Mouse (Mus musculus) stomach, postnatal 0 days (tissue): ENCODE results near the gene A730071L15Rik. TPM values are rescaled to one million over a fixed set of nuclear protein-coding genes. Genes with fewer than 3 reads are reported as not detected.

Experiments
- ATAC-seq: fragments of 200-750 bp; cut with Nextera tagmentation; 2 replicates; pipeline ENCODE4 v1.8.0; 2017; ENCODE audit not compliant: low FRiP score, low TSS enrichment
- DNase-seq: peaks from one replicate; pipeline ENCODE4 v3.0.0-alpha.2; 2016; ENCODE audit warnings: low spot score
- H3K27ac ChIP-seq: fragments of 300-500 bp; sonication (generic); replicated peaks from 2 replicates; pipeline ENCODE4 v1.5.1; 2014; ENCODE audit warnings: mild to moderate bottlenecking, control low read depth
- H3K27me3 ChIP-seq: fragments of 300-500 bp; sonication (generic); 2 replicates; pipeline ENCODE4 v1.6.1; 2014; ENCODE audit warnings: low read length; ENCODE audit not compliant: control insufficient read depth, insufficient read depth
- H3K36me3 ChIP-seq: fragments of 300-500 bp; sonication (generic); 2 replicates; pipeline ENCODE4 v1.6.1; 2014; ENCODE audit warnings: low read length, mixed read lengths; ENCODE audit not compliant: control insufficient read depth, insufficient read depth
- H3K4me1 ChIP-seq: fragments of 300-500 bp; sonication (generic); replicated peaks from 2 replicates; pipeline ENCODE4 v1.6.1; 2014; ENCODE audit warnings: antibody characterized with exemption; ENCODE audit not compliant: control insufficient read depth, insufficient read depth
- H3K4me2 ChIP-seq: fragments of 300-500 bp; sonication (generic); replicated peaks from 2 replicates; pipeline ENCODE4 v1.6.1; 2014; ENCODE audit warnings: low read depth, mild to moderate bottlenecking, control low read depth, moderate library complexity
- H3K4me3 ChIP-seq: fragments of 300-500 bp; sonication (generic); 2 replicates; pipeline ENCODE4 v1.5.1; 2014; ENCODE audit warnings: low read depth, low read length, control low read depth
- H3K9ac ChIP-seq: fragments of 300-500 bp; sonication (generic); 2 replicates; pipeline ENCODE4 v1.6.1; 2014; ENCODE audit warnings: mild to moderate bottlenecking, low read length, control low read depth, mixed read lengths
- H3K9me3 ChIP-seq: fragments of 300-500 bp; sonication (generic); 2 replicates; pipeline ENCODE4 v1.6.1; 2016; ENCODE audit warnings: low read length; ENCODE audit not compliant: control insufficient read depth
- CTCF ChIP-seq: IDR thresholded peaks from 2 replicates; pipeline ENCODE4 v1.5.1; 2016; ENCODE audit warnings: antibody characterized with exemption, low read depth, mild to moderate bottlenecking, moderate library complexity
- EP300 ChIP-seq: optimal IDR thresholded peaks from 2 replicates; pipeline ENCODE3; 2016; ENCODE audit warnings: antibody characterized with exemption
- WGBS: fragments of 180-500 bp; shearing (Covaris S2); extraction: QIAGEN DNeasy Blood & Tissue Kit; methylation state at CpG from one replicate; pipeline ENCODE4 v1.1.7; 2014; 5-methylcytosine and 5-hydroxymethylcytosine counted together
- polyA plus RNA-seq: library from polyadenylated mRNA; unstranded; fragments of >200 nt; fragmentation: Nextera tagmentation; extraction: Ambion mirVana; gene quantifications from 2 replicates; pipeline ENCODE4 v1.2.1, GENCODE M21; 2015

The A730071L15Rik gene
- polyA plus RNA-seq, 1 experiment from 2014 or later: 0.27 TPM

- H3K4me2 ChIP-seq: no peak within 1 kb of the TSS
- H3K4me3 ChIP-seq: no peak within 1 kb of the TSS
- H3K27ac ChIP-seq: no peak within 1 kb of the TSS
- ATAC-seq: 0 out of 2 replicates have a peak, but pooled peaks have one; percentile 34
- no peaks in the 10 kb centered on the region for H3K4me1 ChIP-seq
- WGBS: 62% methylated on average over 7 of the region's 7 CpGs
- H3K9me3 ChIP-seq: no peaks in the 10 kb centered on the region
- no peaks in the 10 kb centered on the region for H3K27me3 ChIP-seq
- no peak for DNase-seq
- no peaks in the 10 kb centered on the region for H3K36me3 ChIP-seq
- no peak within 1 kb of the TSS for H3K9ac ChIP-seq
- TF ChIP-seq CTCF (no peak), EP300 (no peak)
Measured at GRCm38 (mm10) chr11:6230012-6230411, 30.2 kb downstream of the A730071L15Rik start, which contains the start of gene Npc1l1. Npc1l1 (minus strand) TSS chr11:6230143.

GRCm38 (mm10) chr11:6233025-6233424 is 33.2 kb downstream of the A730071L15Rik start:
- no peak overlapping the region for H3K4me3 ChIP-seq

GRCm38 (mm10) chr11:6244707-6245106 is 44.9 kb downstream of the A730071L15Rik start:
- no peak for TF ChIP-seq CTCF
- H3K4me2 ChIP-seq: no peak overlapping the region
- H3K36me3 ChIP-seq: no peaks in the 10 kb centered on the region
- WGBS: 50% methylated on average over 19 of the region's 19 CpGs
- ATAC-seq (no peak), DNase-seq (no peak)
- no peaks in the 10 kb centered on the region for H3K27me3 ChIP-seq
- H3K4me3 ChIP-seq: no peak overlapping the region
- no peak overlapping the region for H3K27ac ChIP-seq
- no peak overlapping the region for H3K9ac ChIP-seq
- no peaks in the 10 kb centered on the region for H3K9me3 ChIP-seq
- H3K4me1 ChIP-seq: no peaks in the 10 kb centered on the region

More at GRCm38 (mm10) chr11:6233025-6233424, 33.2 kb downstream of the A730071L15Rik start:
- DNase-seq (peak; percentile 39), ATAC-seq (peak; percentile 79)
- Histone ChIP-seq H3K27me3 (no peaks in the 10 kb centered on the region), H3K27ac (no peak overlapping the region), H3K9me3 (no peaks in the 10 kb centered on the region), H3K4me2 (no peak overlapping the region), H3K4me1 (no peaks in the 10 kb centered on the region), H3K36me3 (no peaks in the 10 kb centered on the region), H3K9ac (no peak overlapping the region)
- 91% methylated on average over 4 of the region's 4 CpGs for WGBS
- TF ChIP-seq CTCF (no peak), EP300 (no peak)

Other genes starting within 250 kb of the A730071L15Rik start
- gene Gck, start 249.9 kb upstream of the A730071L15Rik start, polyA plus RNA-seq: 1.9 and 2.0 TPM in 2 replicates
- gene Ykt6, start 244.3 kb upstream of the A730071L15Rik start, polyA plus RNA-seq: 47.0 and 47.7 TPM in 2 replicates
- gene Camk2b, start 133.7 kb upstream of the A730071L15Rik start, polyA plus RNA-seq: 4.0 and 4.2 TPM in 2 replicates
- gene Nudcd3, start 386 bp downstream of the A730071L15Rik start, polyA plus RNA-seq: 22.1 and 23.3 TPM in 2 replicates
- gene Npc1l1, start 30.1 kb downstream of the A730071L15Rik start, polyA plus RNA-seq: 1.5 TPM in 2 replicates
- 50.3 and 54.7 TPM in 2 replicates for gene Ddx56, start 67.7 kb downstream of the A730071L15Rik start, polyA plus RNA-seq
- gene Tmed4, start 74.8 kb downstream of the A730071L15Rik start, polyA plus RNA-seq: 99.1 and 99.8 TPM in 2 replicates
- gene Ogdh, start 91.6 kb downstream of the A730071L15Rik start, polyA plus RNA-seq: 82.3 and 99.8 TPM in 2 replicates
- gene Zmiz2, start 189.0 kb downstream of the A730071L15Rik start, polyA plus RNA-seq: 7.1 and 8.7 TPM in 2 replicates
- 4,199 and 4,786 TPM in 2 replicates for gene Ppia, start 215.4 kb downstream of the A730071L15Rik start, polyA plus RNA-seq
- 187 and 198 TPM in 2 replicates for gene H2afv, start 244.4 kb downstream of the A730071L15Rik start, polyA plus RNA-seq